In the genomic region with DNA sequence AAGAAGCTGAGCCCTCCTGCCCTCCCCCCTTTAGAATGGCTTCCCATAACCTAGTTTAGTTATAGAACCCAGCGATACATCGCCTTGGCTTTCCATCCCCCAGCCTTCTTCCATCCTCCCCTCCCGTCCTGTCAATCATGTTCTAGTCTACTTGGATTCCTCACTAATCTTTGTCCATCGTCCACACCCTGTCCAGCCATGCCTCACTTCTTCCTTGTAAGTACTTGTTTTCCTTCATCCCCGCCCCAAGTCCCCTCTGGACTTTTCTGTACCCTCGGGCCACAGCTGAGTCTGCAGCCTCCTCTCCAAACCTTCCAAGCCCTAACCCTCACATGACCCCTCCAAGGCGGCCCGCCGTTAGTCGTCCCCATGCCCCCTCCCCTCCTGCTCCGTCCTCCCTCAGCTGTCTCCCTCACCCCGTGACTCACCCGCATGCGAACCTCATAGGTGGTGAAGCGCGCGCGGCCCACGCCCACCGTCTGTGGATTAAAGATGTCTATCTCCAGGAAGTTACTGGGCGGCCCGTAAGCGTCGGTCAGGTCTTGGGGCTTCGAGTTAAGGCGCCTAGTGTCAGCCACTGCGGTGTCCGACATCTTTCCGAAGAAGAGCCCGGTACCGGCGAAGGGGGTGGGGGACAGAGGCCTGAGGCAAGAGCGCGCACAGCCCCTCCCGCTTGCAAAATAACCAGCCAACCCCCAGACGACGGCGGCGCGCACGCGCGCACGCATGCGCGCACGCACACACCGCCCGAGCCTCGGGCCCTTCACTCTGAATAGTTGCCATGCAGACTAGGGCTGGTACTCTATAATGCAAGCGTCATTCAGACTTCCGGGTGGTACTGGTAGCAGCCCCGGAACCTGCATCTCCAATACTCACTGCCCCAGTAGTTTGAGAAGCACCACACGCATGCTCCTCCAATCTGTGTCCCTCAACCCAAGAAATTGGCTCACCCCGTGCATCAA, we compare ENCODE assay signal across 8 mouse cellular contexts. TPM values are rescaled to one million over a fixed set of nuclear protein-coding genes. Genes with fewer than 3 reads are reported as not detected.
A peak's percentile ranks its signal among the peaks of the same experiment; 100 is the strongest.
DNase-seq lines count a peak whose midpoint lies in the region; ATAC-seq lines count a peak whose summit lies in the region.

TSS of gene Snx12 (minus strand) at position 730 of the 962 bp plus-strand sequence.

- intact Hi-C loops in gastrocnemius, postnatal 14 days (cut with DNase I; ENCODE audit: low total_unique reads), result no loop called here
- intact Hi-C loops in left cerebral cortex, postnatal 10 days (cut with DNase I), result no loop called here

- DNase-seq in adrenal gland, adult (ENCODE audit: inconsistent age in 2 of 2, low spot score in 1 of 2), result peak; percentile 90 to 95
- DNase-seq in embryo, embryonic 10.5 days (ENCODE audit: low spot score), result peak; percentile 88
- peak; percentile 81 for DNase-seq in gastrocnemius, postnatal 14 days
- DNase-seq in left cerebral cortex, postnatal 10 days (ENCODE audit: extremely low spot score in 1 of 2, low spot score in 2 of 2), result peak; percentile 88 to 89
- peak; percentile 87 for DNase-seq in right cerebral cortex, postnatal 25 days
- DNase-seq in urinary bladder, postnatal 4 days (ENCODE audit: low spot score in 2 of 2), result peak; percentile 83 to 84

- peak; percentile 93 for ATAC-seq in inflammation-experienced regulatory T-cells, adult 6 months
- ATAC-seq in megakaryocyte-erythroid progenitor cell, adult 5-6 weeks (replicated peaks; ENCODE audit: low FRiP score, low TSS enrichment, poor library complexity, severe bottlenecking), result peak; percentile 97

RNA-seq across cellular contexts. Expression of gene Snx12, which starts in this region (rescaled TPM):
- 10 to 100 TPM; 37.3 to 41.3 TPM for total RNA-seq in gastrocnemius, postnatal 14 days (2021)
- polyA plus RNA-seq in inflammation-experienced regulatory T-cells, adult 6 months (2017; shearing (Covaris generic)), result 10 to 100 TPM; 43.0 to 58.6 (median 44.6) TPM
- 10 to 100 TPM; 64.2 to 64.3 TPM for total RNA-seq in left cerebral cortex, postnatal 10 days (2021)
- total RNA-seq in megakaryocyte-erythroid progenitor cell, adult 5-6 weeks (2014; fragmentation: Nextera tagmentation), result 29.7 and 36.6 TPM in 2 replicates
- 34.0 and 38.6 TPM in 2 replicates for total RNA-seq in megakaryocyte-erythroid progenitor cell, adult 5-6 weeks (2017)

Comparison
In these comparisons a context has a peak if more than half of its experiments do, and no peak if none do; other contexts are left out.
1. Peak in every context shown above with its lines: DNase-seq and ATAC-seq.